Mouse (Mus musculus): ENCODE results near the gene Hoxa13.

Hoxa13 gene

DNA sequence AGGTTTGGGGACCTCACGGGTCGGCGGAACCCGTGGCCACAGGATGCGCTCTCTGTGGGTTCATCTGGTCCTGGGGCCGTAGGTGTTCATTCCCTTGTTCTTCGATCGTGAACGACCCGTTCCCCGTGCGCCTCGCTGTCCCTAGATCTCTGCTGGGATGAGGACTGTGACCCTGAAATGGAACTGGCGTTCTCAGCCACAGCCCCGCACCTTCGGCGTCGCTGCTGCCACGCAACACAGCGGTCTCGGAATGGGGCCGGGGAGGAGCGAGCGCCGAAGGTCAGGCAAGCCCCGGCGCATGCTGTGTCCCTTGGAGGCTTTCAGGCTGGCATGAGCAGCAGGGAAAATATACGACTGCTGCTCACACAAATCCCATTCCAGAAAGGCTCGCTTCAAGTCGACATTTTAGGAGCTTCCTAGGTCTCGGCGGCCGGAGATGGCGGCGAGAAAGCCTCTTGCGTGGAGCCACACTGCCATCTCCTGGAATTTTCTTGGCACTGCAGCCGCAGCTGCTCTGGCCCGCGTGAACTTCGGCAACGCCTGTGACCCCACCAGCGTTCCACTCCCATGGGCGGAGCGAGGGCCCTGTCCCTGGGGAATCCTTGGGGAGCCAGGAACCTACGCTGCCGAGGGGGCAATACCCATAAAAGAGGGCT, 39.2 kb downstream of the Hoxa13 start, which contains the start of gene Hoxa7:
TSS of gene Hoxa7 (minus strand) at position 518 of the 656 bp plus-strand sequence.
- peak; percentile 97 for DNase-seq

DNA sequence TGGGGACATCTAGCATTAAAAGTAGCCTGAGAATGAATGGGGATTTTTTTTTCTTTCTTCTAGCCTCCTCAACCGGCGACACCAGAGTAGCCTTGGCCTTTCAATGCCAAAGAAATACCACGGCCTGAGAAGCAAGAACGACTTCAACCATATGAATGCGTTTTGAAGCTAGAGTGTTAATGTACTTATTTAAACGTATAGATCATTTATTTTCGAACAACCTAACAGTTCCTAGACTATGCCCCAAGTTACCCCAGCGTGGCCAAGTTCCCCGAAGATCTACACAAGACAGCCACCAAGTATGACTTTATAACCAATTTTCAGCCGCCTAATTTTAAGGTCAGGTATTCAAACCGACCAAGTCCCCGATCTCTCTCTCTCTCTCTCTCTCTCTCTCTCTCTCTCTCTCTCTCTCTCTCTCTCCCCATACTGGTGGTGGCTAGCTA, 39.8 kb downstream of the Hoxa13 start:
- no peak for DNase-seq

DNA sequence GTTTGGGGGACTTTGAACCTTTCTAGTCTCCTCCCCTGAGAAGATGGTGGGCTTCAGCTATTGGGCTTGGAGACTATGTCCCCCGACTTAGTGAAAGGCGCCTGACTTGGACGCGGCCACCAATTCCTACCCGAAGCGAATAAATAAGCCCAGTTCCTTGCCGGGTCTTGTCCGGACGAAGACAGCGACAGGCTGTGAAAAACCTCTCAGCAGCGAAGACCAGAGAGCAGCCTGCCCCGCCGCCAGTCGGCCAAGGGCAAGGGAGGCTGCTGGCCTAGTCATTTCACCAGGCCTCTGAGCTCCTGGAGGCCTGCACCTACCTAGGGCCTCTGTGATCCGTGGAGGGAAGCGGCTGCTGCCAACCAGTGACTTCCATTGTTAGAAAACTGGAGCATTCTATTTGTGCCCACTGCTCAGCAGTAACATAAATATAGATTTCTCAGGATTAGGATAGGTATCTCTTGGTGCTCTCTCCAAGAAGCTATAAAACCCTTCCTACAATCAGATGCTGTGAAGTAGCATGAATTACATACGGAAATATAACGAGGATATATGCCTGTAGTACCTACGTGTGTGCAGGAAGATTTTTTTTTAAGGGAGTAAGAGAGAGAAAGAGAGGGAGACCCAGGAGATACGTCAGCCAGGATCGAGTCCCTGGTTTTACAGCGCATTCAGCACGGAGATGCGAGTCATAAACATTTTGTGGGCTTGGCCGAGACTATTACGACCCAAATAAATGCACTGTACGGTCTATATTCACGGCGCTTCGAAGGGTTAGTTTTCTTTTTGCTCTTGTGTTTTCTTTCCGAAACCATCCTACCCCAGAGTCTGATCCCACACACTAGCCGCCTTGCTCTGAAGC, 40.4 kb downstream of the Hoxa13 start:
- DNase-seq = peak; percentile 70 to 82

DNA sequence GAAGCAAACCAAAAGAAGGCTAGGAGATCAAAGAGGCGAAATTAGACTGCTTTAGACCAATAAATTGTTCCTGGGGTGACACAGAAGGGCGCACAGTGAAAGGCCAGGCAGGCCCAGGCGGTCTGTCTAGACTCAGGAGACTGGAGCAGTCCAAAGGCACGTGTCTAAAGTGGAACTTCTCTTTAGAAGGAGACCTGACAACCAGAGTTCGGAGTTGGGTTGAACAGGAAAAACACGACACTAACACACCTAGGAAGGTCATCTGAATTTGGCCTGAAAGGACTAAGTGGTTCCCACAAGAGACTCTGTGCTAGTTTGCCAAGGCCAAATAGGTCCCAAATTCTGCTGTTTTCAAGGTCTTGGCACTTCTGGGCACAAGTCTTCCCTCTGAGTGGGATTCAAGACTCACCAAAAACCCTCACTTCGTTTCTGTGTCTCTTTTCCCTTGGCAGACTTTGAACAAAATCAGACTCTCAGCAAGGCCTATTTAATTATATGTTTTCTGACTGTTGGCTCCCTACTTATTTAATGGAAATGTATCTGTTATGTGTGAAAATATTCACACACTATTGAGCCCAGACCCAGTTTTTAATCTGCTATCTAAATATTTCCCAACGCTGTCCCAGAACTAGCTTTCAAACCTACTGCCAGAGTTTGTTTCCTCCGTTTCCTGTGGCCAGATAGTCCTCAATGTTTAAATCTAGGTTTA, 41.3 kb downstream of the Hoxa13 start:
- peak; percentile 24 to 59 for DNase-seq

DNA sequence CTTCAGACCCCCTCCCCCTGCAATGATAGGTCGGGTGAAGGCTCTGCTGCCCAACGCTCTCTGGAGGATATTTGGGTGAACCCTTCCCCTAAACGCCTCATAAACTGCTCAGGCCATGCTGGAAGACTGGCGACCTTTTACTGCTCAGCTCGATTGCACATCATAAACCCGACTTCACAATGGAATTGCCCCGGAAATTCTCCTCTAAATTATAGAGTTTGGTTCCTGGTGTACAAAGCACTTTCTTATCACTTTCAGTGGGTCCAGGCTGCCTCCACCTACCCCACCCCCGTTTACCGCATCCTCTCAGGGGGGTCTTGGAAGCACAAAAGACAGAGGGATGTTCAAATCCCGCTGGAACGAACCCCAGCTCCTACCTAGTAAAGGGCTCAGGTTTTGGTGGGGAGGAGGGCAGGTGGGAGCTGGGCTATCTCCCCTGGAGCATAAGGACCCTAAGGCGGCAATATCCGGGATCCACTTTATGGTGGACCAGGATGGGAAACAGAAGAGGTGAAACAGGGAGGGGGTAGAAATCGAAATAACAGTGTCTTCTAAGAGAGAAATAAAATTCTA, 42.0 kb downstream of the Hoxa13 start:
- DNase-seq = peak in 1 of 2 experiments; percentile 58

DNA sequence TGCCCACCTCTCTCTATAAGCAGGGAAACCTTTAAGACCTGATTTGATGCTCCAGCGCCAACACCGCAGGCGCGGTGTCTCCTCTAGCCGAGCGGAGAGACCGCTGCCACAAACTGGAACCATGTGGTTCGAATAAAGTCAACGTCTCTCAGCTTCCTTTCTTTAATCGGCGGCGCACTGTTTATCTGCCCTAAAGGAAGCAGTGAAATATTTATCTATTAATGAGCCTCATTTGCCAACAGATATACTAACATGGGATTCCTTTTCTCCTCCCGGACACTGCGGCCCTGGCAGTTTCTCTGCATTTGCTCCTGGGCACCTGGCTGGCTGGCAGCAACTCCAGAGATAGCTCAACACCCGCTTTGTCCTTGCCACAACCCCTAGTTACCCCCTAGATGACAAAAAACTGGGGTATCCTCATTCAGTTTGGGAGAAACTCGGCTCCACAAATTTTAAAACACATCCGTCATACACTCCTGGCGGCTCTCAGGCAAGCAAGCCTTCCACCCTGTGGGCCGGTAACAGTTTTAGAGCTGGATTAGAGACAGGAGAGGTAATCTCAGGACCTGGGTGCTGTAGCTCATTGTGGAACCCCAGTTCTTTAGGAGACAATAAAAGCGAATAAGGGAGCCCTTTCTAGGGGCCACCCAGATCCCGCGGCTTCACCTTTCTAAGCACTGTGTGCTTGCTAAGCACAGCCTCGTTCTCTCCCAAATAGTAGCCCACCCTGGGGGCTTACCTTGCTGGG, 42.6 kb downstream of the Hoxa13 start:
- peak; percentile 53 to 69 for DNase-seq

DNA sequence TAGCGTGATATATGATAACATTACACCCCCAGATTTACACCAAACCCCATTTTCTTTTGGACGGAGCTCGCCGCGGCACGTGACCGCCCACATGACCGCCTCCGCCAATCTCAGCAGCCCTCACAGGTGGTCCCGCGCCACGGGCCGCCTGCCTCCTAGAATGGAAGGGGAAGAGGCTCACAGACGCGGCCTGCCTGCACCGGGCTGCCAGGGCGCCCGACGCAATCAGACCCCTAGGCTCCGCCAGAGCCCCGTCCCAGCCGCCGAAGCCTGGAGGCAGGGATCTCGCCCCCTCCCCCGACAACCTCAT, 43.3 kb downstream of the Hoxa13 start:
- DNase-seq = peak; percentile 95 to 97

DNA sequence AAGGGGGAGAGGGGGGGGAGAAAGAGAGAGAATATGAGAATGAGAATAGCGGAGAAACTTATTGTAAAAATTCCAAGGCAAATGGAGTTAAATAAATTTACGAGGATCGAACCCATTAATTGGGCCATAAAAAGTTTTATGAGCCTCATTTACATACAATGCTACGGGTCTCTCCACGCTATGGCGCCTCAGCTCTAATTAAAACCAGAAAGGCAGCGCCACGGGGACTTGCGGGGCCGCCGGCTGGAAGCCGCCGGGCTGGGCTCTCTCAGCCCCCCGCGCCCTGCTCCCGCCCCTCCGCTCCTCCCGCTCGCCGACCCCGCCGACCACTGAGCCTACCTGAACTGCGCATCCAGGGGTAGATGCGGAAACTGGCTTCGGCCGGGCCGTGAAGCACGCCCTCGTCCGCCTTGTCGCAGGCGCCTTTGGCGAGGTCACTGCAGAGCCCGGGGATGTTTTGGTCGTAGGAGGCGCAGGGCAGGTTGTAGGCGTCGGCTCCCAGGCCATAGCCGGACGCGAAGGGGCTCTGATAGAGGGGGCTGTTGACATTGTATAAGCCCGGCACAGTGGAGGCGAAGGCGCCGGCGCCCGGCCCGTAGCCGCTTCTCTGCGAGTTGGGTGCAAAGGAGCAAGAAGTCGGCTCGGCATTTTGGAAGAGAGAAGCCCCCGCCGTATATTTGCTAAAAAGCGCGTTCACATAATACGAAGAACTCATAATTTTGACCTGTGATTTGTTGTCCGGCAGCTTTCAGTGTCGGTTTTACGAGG, 43.8 kb downstream of the Hoxa13 start:
- DNase-seq = peak; percentile 71 to 81

DNA sequence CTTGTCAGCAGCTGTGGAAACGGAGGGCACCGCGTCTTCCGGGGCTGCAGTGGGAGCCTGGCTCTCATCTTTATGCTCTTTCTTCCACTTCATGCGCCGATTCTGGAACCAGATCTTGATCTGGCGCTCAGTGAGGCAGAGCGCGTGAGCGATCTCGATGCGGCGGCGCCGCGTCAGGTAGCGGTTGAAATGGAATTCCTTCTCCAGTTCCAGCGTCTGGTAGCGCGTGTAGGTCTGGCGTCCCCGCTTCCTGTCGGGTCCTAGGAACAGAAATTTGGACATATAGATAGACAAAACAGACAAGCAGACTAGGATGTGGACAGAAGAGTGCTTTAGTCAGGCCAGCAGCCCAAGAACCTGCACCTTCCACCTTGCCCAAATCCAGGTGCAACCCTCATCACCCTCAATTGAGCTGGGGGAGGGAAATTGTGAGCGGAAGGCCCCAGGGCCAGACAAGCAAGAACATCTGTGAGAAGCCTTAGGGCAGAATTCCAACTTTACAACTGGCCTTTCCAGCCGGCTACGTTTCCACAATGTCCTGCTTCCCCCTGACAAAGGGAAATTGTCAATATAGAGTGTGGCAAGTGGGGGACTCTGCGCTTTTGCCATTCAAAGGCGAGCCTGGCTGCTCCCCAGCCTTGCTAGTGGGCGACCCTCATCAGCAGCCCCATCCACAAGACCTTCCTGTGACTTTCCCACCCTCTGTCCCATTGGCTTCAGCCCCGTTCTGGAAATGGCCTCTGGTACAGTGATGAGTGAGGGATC, 44.7 kb downstream of the Hoxa13 start:
- peak; percentile 66 to 77 for DNase-seq

DNA sequence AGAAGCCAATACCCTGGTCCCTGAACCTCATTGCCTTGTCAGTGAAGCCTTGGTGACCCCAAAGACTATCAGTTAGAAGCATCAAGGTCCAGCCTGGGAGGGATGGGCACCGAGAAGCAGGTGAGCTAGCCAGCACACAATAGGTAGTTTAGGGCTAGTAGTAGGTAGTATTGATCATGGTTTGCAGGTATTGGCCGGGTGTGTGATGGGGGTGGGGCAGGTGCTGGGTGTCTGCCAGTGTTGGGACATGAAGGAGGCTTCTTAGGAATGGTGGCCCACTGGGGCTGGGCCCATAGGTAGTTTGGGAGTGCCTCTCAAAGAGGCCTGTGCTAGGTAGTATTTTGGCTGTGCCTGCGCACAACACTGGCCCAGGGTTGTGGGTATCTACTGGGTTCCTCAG, 45.6 kb downstream of the Hoxa13 start:
- peak; percentile 30 to 32 for DNase-seq

DNA sequence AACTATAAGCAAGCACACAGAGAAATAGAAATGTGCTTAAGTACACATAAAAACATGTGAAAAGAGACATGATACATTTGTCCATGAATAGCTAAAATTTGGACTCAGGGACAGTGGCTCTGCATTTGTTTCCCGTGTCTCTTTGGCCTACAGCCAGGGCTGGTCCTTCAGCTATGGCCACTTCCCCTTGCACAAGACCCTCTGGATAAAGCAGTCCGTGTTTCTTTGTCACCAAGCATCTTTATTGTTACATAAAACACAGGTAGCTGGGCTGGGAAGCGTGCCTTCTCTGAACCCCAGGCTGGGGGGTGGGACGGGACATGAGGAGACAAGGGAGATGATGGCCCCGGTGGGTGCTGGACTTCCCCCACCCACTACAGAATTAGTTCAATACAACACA, 46.4 kb downstream of the Hoxa13 start:
- DNase-seq = peak; percentile 42 to 60

DNA sequence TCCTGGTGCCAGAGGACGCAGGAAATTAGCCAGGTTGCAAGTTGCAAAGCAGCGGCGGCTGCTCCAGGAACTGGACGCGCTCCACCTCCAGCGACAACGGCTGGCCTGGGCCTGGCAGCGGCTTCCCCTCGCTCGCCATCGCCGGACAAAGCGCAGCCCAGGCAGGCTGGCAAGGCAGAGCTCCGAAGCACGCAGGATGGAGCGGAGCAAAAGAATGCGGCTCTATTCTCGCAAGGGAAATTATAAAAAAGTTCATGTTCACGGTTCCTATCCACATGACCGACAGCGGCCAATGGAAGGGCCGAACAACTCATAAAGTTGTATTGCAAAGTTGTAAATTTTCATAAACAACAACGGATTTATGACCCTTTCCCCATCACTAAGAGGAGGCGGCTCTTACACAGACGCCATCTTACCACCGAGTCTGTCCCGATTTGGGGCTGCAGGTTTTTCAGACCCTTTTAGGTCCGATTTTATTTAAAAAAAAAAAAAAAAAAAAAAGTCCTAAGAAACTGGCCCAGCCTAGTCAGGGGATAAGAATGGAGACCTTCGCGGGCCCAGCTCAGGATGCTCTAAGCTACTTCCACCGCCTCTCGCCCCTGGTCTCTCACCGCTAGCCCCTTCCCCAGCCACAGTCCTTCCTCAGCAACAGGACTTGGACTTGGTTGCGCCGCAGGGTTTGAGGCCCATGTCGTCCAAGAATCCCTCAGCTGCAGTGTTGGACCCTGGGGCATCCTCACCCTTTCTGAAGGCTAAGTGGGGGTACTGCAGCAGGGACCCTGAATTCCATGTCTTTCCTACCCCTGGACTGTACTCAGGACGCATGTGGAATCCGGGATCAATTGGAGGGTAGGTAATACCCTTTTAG, 47.3 kb downstream of the Hoxa13 start, which contains the start of the genes Hoxa3 and Gm28308:
TSS of gene Hoxa3 (minus strand) at position 218 of the 868 bp plus-strand sequence.
TSS of gene Gm28308 (minus strand) at position 221 of the 868 bp plus-strand sequence.
- peak; percentile 83 to 89 for DNase-seq

DNA sequence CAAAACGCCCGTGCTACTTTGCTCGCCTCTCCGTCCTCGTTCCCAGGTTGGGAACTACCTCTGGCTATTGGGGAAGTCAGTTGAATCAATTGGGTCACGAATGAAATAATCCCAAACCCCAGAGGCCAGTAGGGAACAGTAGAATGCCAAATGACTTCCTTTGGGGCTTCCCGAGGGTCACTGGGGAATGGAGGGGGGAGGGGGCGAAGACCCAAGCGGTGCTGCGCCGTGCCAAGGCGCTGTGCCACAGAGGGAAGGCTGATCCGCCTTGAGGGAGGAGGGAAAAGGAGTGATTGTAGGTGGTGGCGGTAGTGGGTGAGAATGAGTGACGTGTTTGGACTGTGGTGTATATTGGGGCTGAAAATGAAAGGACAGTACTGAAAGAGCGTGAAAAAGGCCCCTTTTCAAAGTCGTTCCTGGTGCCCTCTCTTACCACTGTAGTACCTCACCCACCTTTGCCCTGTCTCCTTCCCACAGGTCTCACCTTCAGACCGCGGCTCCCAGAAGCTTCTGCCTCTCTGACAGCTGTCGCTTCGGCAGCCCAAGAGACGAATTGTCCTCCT, 48.0 kb downstream of the Hoxa13 start:
- DNase-seq = peak; percentile 71 to 79

DNA sequence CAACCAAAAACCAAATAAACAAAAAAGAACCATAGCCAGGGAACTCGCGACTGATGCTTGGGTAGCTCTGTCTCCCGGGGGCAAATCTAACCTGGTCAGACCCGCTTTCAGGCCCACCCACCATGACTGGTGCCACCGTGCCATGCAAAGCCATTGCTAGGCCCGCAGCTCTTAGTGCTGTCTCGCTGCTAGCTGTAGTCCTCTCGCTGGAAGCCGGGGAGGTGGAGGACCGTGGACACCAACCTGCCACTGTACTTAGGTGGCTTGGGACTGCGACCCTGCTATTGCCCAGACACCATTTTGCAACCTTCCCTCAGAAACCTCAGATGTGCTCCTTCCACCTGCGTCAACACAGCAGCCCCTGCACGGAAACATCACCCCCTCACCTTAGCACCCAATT, 48.7 kb downstream of the Hoxa13 start:
- DNase-seq = peak; percentile 53 to 73

DNA sequence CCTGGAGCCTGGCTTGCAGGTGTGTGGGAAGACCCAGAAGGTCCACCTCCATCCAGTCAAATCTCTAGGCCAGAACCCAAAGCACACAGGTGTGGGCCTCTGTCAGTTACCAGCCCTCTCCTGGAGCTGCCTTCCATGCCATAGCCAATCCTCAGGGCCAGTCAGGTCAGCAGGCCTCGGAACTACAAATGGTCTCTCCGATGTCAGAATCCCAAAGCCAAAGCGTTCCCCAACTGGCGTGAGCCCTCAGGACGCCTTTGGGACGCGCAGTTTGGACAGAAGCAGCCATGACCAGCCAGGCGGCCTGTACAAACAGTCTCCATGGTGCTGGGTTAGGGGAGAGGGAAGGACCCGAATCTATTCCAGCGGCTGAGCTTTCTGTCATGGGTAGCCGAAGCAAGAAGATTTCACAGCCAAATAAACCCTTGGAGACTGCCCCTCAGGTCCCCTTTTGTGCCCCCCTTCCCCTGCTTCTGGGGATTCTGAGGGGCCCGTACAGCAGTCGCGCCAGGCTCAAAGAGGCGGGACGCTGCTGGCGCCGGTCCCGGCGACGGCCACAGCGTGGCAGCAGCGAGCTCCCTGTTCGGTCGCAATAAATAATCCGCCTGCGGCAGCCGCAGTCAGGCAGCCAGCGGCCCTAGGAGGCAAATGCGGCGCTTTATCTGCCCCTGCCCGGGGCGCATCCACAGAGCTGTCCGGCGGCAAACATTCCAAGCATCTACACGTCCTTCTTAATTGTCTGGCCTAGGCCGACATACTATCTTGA, 49.3 kb downstream of the Hoxa13 start:
- DNase-seq = peak; percentile 92 to 94

DNA sequence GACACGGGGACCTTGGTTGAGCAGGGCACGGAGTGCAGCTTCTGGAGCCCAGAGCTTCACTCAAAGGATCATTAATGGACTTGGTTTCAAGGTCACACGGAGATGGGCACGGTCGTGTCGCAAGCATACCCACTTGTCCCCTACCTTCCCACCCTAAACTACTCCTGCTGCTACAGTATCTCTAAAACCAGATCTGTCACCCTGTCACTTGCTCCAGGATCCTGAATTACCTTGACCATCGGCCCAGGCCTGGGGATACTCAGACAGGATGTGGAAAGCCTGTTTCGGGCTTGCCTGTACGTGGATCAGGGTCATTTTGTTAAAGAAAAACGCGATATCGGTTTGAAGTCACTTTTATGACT, 51.0 kb downstream of the Hoxa13 start:
- peak in 1 of 2 experiments; percentile 43 for DNase-seq

DNA sequence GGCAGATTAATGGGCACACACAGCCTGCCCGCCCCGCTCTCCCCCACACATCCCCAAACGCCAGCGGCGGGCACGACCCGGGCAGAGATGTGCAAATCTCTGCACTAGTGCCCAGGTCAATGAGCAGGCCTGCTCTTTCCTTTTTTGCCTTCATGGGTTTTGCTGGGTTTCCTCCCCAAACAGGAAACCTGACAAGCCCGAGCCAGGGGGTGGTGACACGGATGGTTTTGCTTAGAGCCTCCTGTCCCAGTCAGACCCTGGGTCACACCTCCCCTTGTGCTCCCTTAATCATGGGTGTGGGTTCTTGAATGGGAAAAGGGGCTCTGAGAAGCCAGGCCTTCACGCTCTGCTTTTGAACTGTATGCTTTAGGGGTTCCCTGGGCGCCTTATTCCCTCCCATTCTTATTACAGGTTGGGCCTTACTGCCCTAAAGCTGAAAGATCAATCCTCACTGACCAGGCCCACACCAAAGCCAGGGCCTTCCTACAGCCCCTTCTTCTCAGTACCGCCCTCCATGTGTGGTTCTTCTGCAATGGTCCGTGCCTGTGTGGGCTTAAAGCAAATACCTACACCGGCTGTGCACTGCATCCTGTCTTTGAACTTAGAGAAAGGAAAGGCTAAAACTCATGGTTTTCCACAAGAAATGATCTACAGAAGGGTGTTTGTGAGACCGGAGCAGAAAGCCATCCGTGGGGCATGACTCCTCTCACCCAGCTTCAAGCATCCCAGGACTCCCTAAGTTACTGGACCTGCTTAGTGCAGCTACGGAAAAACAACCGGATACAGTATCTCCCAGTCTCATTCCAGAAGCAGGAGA, 51.6 kb downstream of the Hoxa13 start:
- peak; percentile 32 to 59 for DNase-seq
